Mouse (Mus musculus): ENCODE data around the gene Safb.

DNA sequence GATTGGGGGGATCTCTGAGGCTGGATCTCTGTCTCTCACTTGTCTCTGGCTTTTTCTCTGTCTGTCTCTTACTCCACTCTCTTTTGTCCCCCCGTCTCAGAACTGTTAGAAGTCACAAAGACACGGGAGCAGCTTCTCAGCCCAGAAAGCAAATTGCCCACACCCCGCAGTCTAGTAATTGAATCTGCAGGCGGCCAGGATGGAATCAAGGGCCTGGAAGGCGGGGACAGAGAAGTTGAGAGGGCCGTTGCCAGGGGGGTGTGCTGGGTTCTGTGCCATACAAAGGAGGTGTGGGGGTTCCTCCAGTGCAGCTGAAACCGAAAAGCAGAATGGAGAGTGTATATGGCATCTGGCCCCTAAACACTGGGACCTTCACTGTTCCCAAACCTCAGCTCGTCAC is 41.9 kb upstream of the Safb start:
- no peak for TF ChIP-seq CTCF (IDR thresholded peaks at IDR 0.05; ENCODE audit: low read depth, low read length)
- TF ChIP-seq TAL1 (conservative IDR thresholded peaks at IDR 0.05; ENCODE audit: low read depth, low read length), result no peak
- TF ChIP-seq POLR2AphosphoS5 (IDR thresholded peaks at IDR 0.05; ENCODE audit: insufficient replicate concordance, low read depth, low read length), result no peak
- TF ChIP-seq GATA2 (IDR thresholded peaks at IDR 0.05; ENCODE audit: borderline replicate concordance, low read depth, low read length), result no peak
- TF ChIP-seq GATA1 (IDR thresholded peaks at IDR 0.05; ENCODE audit: borderline replicate concordance, low read length), result no peak
